Mouse (Mus musculus): ENCODE data around the gene Nlrp10.

- TF ChIP-seq CTCF (IDR thresholded peaks at IDR 0.05; ENCODE audit: borderline replicate concordance, extremely low read depth, insufficient read depth, insufficient read length) (no peak), POLR2A (IDR thresholded peaks at IDR 0.05; ENCODE audit: borderline replicate concordance, extremely low read depth, insufficient read depth, insufficient read length, poor library complexity, severe bottlenecking) (no peak)
These were observed 11.5 kb upstream of the Nlrp10 start for GRCm38 (mm10) chr7:108941466-108941865.

Data from brain, embryonic 14.5 days (tissue).